Mouse (Mus musculus): Measurements from ENCODE around the gene Golgb1. TPM values are rescaled to one million over a fixed set of nuclear protein-coding genes. Genes with fewer than 3 reads are reported as not detected.

Gene Golgb1
- total RNA-seq, 4 experiments from 2014 or later = 49.8 to 60.7 (median 53.2) TPM

DNA sequence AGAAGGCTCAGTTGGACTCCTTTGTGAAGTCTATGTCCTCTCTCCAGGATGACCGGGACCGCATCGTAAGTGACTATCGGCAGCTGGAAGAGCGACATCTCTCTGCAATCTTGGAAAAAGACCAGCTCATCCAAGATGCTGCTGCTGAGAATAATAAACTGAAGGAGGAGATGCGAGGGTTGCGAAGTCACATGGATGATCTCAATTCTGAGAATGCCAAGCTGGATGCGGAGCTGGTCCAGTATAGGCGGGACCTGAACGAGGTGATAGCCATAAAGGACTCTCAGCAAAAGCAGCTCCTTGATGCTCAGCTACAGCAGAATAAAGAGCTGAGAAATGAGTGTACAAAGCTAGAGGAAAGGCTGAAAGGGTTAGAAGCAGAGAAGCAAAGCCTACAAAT lies 43.6 kb downstream of the Golgb1 start:
- DNase-seq (ENCODE audit: low spot score) = no peak

DNA sequence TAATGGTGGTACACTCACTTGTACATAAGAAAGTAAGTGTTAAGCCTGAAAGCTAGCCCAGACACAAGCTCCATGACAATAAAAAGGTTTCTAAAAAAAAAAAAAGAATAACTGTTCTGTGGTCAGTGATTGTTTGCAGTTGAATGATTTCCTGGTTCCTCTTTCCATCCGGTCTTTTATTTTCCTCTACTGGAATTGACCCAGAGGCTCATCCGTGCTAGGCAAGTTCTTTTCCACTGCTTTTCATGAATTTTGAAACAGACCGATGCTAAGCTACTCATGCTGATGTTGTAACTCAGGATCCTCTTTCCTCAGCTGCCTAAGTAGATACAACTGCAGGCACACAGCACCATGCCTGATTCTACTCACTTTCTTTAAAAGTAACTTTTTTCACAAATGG lies 45.5 kb downstream of the Golgb1 start:
- no peak for DNase-seq (ENCODE audit: low spot score)

DNA sequence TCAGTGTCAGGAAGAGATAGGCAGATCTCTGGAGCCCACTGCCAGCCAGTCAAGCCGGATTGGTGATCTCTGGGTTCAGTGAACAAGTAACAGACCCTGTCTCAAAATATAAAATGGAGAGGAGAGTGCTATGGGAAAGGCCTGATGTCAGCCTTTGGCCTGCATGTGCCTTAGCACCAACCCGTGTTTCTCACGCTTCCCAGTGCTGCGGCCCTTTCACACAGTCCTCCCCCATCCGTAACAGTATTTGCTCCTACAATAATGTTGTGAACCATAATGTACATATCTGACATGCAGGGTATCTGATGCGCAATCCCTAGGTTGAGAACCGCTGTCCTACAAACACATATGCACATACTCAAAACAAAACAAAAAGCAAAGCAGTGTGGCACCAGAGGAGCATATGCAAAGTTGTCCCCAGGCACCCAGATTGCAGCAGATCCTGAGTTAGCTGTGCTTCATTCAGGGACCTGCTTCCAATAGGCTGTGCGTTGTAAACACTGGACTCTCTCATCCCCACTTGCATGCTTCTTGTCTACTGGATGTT lies 46.2 kb downstream of the Golgb1 start:
- DNase-seq (ENCODE audit: low spot score) = no peak

DNA sequence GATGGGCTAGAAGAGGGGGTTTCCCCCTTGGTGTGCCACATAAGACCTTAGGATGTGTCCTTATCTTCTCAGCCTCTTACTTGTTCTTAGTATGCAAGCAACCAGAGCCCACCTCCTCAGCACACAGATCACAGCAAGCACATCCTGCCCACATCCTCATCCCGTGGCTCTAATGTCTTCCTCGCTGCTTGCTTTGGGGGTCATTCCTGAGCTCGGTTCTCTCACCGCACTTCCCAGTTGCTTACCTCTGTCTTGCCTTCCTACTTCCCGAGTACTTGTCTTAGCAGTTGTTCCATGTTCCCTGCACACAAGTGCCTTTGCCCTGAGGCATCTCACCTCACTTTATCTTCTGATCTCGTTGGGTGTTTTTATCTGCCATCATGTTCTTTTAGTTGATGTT lies 47.0 kb downstream of the Golgb1 start:
- no peak for DNase-seq (ENCODE audit: low spot score)

DNA sequence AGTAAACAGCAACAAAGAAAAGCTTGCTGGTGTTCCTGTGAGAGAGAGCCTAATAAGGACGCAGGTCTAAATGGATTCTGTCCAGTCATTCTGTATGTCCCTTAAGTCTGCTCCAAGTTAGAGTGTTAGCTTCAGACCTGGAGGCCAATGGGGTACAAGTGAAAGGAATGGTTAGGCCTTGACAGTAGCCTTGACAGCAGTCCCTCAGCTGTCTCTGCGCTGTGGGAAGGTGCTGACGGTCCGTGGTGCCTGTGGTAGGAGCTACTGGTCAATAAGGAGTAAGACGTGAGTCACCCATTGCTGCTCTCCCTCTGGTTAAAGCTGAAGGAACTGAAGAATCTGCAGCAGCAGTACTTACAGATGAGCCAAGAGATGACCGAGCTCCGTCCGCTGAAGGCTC lies 49.4 kb downstream of the Golgb1 start:
- DNase-seq (ENCODE audit: low spot score) = no peak

DNA sequence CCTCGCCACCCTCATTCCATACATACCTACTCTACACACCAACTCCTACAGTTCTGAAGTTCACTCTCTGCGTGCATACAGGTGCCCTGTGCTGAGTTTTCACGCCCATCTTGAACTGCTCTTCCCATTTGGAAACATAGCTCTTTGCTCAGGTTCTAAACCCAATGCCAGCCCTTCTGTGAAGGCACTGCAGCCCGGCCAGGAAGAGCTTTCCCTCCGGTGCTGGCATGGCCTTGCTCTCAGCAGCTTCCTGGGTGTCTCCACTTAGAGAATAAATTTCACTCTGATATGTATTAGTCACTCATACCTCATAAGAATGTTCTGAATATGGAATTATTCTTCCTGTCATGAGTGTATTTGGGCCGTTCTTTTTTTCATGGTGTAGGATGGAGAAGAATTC lies 50.4 kb downstream of the Golgb1 start:
- DNase-seq (ENCODE audit: low spot score) = no peak

DNA sequence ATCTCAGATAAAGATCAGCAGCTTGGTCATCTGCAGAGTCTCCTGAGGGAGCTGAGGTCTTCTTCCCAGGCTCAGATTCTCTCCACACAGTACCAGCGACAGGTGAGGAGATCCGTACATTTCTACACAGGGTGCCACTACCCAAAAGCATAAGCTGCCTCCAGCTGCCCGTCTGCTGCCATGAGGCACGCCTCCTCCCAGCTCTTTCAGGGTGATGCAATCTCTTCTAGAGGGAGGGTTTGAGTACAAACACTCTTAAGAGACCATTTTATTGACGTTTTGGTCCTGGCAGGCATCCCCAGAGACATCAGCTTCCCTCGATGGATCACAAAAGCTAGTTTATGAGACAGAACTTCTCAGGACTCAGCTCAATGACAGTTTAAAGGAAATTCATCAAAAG lies 50.9 kb downstream of the Golgb1 start:
- DNase-seq (ENCODE audit: low spot score) = no peak

DNA sequence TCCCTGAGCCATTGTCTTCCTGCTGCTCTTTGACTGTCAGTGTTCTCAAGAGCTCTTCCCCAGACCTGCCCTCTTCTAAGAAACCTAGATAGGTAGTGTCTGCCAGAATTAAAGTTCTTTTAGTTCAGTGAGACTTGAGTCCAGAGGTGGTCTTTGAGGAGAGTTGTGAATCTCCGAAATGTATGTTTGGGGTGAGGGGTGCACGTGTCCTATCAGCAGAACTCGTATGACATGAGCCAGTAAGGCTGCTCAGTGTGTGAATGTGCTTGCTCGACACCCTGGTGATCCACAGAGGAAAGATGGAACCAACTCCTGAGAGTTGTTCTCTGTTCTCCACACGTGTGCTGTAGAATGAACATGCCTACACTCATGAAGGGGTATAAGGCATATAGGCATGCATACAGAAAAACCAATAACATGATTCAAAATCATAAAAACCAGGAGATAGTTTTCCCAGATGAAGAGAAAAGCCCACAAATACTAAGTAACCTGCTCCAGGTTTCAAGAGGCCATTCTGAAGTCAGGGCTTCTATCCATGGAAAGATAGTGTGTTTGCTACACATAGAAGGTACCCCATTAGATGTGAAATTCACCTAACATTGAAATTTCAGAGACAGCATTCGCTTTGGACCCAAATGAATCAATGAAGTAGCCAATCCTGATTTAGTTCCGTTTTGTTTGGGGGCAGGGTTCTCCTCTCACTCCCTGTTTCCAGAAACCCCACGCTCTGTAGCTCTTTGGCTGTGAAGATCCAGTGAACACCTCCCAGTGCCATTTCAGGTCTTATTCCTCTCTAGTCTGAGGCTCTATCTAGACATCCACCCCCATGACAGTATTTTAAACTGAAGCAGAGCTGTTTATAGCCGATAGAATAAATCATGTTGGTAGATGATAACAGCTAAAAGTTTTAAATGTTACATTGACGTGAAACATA lies 51.8 kb downstream of the Golgb1 start:
- DNase-seq (ENCODE audit: low spot score) = no peak

DNA sequence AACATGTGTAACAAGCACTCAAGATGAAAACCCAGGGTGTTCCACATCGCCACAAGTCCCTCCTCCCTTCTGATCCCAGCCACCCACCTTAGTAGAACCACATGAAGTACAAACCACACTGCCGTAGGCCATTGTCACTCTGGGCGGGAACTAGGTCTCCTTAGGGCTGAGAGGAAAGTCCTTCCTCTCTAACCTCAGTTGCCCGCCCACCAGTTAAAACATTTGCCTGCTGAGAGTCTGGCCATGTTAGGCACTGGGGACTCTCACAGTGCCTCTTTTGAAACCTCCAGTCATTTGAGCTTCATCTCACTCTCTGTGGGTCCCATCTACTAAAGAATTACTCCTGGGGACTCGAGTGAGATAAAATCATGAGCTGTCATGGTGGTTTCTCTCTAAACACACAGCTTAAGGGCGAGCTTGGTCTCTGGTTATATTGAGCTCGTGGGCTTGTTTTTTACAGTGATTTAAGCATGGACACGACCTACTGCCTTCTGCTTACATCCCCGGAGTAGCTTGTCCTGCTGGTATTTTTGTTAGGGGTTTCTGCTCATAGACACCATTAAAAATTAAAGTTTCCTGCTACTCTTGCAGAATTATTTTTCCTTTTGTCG lies 52.7 kb downstream of the Golgb1 start:
- DNase-seq (ENCODE audit: low spot score) = no peak

DNA sequence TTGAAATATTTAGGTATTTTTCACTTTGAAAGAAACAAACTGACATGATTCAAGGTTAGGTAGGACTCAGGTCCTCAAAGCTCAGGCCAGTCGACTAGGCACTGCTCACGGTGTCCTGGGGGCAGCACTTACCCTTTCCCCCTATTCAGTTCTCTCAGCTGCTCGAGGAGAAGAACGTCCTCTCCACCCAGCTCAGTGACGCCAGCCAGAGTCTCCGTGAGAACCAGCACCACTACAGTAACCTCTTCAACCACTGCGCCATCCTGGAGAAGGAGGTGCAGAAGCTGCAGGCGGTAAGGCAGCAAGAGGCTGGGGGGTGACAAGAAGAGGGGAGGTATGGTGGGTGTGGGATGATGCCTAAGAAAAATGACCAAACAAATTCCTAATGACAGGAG lies 53.2 kb downstream of the Golgb1 start:
- DNase-seq (ENCODE audit: low spot score) = no peak

DNA sequence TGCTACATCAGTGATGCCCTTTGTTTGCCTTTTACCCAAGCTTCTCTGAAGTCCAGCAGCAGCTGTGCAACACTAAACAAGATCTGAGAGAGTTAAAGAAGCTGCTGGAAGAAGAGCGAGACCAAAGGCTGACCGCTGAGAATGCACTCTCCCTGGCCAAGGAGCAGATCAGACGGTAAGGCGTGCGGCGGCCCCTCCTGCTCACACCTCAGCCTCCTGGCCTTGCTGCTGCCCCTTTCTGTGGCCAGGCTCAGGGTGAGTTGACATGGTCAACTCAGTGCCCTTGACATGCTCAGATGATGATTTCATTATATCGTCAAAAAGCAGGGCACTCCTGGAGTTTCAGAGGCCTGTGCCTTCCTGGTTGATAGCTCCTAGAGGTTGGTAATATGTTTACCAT lies 54.3 kb downstream of the Golgb1 start:
- DNase-seq (ENCODE audit: low spot score) = no peak

DNA sequence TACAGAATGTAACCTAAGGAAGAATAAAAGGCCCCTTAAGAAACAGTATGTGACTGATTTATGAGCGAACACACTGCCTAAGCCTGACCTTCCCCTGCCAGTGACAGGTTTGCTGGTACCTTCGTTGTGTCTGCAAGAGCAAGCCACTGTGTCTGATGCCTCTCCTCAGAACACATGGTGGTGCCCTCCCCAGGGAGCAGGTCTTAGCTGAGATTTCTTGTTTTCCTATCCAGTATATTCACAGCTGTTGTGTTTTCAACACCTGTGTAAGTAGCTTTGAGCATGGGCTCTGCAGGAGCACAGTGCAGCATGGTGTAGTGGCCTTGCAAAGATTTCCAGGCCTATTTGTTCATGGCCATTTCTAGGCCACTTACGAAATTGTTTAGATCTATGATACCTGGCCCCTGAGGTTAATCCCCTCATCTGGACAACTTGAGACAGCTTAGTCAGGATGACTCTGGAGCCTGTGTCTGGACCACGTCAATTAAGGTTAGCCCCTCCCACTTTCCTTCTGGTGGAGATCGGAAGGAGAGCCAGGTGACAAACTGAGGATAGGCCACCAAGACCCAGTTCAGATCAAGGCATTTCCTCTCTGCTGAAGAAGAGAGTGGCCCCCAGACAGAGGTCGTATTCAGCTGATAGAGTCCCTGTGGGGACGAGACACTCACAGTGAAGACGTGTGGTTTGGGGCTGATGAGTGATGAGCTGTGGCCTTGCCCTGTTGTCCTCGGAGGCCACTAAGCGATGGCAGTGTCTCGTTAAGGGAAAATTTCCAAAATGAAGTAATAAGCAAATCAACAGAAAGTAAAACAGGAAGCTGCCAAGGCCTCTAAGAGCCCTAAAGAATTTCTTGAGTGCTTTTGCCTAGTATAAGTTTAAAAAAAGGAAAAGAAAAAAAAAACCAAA lies 55.5 kb downstream of the Golgb1 start:
- no peak for DNase-seq (ENCODE audit: low spot score)

DNA sequence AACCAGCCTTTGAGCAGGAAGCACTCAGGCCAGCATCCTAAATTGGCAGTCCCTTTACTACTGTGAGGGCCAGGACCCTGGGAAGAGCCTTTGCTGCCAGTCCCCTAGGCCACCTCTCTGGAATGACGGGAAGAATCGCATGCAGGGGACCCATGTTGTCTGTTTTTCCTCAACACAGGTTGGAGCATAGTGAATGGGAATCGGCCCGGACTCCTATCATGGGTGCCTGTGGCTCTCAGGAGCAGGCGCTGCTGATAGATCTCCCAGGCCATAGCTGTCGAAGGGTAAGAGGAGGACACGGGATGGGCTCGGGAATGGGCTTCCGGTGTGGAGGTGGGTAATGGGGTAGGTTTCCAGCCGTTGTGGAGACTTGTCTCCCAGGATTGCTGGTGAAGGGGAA lies 56.4 kb downstream of the Golgb1 start:
- no peak for DNase-seq (ENCODE audit: low spot score)

DNA sequence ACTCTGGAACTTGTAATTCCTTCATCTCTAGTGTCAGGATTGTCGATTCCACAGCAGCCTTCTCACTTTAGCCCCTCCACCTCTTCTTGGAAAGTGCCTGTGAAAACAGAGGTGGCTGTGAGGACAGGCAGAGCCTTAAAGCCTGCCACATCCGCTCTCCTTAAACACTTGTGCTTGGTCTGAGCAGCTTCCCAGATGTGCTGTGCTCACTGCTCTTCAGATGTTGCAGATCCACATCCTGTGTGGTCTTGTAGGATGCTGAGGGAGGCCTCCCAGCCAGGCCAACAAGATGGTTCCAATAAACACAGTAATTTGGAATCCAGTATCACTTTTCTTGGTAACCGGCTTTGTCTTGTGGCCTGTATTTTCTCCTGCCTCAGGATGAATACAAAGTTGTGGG lies 57.0 kb downstream of the Golgb1 start:
- no peak for DNase-seq (ENCODE audit: low spot score)

DNA sequence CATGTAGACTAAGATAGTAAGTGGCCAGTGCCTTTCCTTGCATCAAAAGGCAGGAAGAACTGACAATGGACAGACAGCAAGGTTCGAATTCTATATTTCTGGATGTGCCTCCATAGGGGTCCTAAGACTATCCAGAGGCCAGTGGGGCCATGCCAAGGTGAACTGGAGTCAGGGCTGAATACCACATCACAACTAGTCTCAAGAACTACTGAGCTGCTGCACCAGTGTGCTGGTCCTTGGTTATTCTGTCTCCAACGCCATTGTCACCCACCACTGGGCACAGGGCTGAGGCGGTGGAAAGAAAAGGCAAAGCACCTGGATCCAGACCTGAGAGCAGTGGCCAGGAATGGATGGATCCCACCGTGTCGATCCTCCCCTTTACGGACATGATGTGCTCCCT lies 57.6 kb downstream of the Golgb1 start:
- DNase-seq (ENCODE audit: low spot score) = no peak

DNA sequence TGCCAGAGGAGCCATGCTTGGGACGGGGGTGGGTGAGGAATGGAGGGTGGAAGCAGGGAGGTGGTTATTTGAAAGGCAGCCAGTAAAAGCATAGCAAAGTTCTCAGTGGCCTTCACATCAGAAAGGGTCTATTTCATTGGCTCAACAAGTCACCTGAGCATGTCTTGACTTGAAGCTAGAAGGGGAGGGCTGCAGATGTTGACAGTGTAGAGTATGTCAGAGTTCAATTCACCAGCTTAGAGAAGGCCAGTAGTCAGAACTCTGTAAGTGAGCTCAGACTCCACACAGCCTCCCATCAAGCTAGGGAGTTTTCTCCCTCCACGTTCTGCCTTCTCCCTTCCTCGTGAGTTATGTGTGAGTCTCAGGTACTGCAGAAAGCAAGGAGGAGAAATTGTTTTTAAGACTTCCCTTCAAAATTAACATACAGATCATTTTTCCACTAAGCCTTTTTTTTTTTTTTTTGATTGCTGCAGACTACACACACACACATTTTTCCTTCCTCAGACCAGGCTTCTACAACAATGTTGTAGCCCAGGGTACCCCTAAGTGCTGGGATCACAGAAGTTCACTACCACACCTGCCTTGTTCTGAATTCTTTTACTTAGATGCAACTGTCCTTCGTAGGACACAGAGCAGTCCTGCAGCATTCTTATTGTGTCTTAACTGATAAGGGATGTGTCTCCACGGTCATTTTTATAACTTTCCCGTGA lies 59.3 kb downstream of the Golgb1 start:
- peak; percentile 26 for DNase-seq (ENCODE audit: low spot score)

DNA sequence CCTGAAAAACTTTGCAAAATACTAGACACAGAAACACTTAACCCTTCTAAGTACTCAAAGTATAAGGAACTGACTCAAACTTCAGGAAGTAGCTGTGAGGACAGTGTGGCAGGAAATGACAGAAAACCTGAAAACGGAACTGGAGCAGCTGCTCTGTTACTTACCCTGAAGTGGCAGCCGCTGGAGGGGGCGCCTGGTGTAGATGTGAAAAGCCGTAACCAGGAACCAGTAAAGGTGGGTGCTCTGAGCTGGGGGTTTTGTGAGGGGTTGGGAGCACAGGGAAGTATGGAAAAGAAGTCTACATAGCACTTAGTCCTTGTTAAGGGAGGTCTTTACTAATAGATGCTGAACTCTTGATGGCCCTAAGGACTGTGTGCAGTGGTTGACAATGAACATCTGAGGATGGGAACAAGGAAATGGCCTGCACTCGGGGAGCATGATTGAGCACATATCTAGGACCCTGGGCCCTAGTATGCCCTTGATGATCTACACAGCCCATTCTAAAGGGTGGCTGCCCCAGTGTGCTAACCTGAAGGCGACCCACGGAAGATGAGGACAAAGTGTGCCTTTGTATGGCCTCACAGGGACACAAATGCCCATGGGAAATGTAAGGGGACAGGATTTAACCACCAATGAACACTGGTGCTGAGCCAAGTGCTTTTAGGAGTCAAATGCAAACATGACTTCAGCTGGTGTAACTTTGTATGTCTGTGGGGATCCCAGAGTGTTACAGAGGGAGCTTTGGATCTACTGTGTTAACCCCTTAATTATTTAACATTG lies 60.1 kb downstream of the Golgb1 start, which contains the start of gene Hcls1:
Gene Hcls1 (plus strand): TSS at position 143 of the 780 bp plus-strand sequence.
- DNase-seq (ENCODE audit: low spot score) = peak; percentile 54

DNA sequence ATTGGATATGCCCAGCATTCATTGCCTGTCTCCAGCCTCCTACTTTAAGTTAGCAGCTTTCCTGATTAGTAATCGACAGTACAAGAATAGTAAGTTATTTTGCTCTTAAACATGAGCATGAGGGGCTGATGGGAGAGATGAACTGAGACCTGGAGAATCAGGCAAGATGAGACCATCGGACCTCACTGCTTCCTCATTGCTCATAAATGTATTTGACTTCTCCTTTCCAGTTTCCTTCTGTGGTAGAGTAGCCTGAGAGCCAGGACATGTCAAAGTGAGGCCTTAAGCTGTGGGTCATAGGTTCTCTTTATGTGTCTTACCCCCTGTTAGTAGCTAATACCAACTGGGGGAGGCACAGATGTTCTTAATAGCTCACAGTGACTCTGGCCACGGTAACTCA lies 60.9 kb downstream of the Golgb1 start:
- peak; percentile 17 for DNase-seq (ENCODE audit: low spot score)

DNA sequence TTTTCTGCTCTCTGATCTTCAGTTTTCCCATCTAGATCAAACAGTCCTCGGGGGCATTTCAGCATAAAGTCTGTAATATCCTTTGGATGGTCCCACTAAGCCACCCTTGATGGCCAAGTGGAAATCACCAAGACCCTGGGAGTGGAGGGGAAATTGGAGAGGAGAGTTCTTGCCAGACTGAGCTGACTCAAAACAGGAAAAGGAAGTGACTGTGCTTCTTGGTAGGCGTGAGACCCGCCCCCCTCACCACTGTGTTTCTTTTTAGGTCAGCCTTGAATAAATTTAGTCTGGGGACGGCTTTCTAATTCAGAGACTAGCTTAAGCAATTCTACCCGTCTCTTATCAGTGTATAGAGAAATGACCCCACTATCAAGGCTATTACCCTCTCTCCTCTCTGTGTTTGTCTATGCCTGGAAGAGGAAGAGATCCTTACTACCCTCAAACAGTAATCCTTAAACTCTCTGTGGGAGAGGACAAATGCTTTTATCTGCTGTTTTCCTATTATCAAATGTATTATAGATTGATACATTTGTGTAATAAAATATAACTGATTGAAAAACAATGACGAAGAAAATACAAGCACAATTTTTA lies 66.3 kb downstream of the Golgb1 start:
- DNase-seq (ENCODE audit: low spot score) = peak; percentile 65

DNA sequence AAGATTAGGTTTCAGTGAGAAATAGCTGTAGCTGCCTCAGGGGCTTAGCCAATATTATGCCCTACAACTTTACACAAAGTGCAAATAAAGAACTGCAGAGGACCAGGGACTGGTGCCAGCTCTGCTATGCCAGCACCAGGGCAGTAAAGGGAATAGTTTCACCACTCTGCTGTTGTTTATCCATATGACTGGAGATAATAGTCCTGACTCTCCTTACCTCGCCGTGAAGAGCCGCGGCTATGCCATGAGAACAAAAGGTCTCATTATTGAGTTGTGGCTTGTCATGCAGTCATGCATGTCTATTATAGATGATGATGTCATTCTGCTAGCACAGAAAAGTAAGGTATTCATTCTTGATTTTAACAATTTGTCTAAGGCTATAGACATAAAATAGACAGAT lies 67.0 kb downstream of the Golgb1 start:
- DNase-seq (ENCODE audit: low spot score) = no peak
